Mouse (Mus musculus) hindbrain, embryonic 16.5 days (tissue): Measurements from ENCODE around the gene Gm43720. TPM values are rescaled to one million over a fixed set of nuclear protein-coding genes. Genes with fewer than 3 reads are reported as not detected.

Source experiments
- ATAC-seq: fragments of 200-750 bp; cut with Nextera tagmentation; 2 replicates; pipeline ENCODE4 v1.8.0; 2017; ENCODE audit warnings: moderate TSS enrichment, moderate library complexity
- H3K27ac ChIP-seq: fragments of 300-500 bp; sonication (generic); 2 replicates; pipeline ENCODE4 v1.5.1; 2014; ENCODE audit warnings: low read depth, mild to moderate bottlenecking, control low read depth, low read length, moderate library complexity
- H3K27me3 ChIP-seq: fragments of 300-500 bp; sonication (generic); replicated peaks from 2 replicates; pipeline ENCODE4 v1.6.1; 2014; ENCODE audit warnings: low read length; ENCODE audit not compliant: control insufficient read depth, insufficient read depth
- H3K36me3 ChIP-seq: fragments of 300-500 bp; sonication (generic); 2 replicates; pipeline ENCODE4 v1.6.1; 2014; ENCODE audit warnings: mild to moderate bottlenecking, low read length, moderate library complexity, mixed read lengths; ENCODE audit not compliant: control insufficient read depth, insufficient read depth
- H3K4me1 ChIP-seq: fragments of 300-500 bp; sonication (generic); 2 replicates; pipeline ENCODE4 v1.6.1; 2014; ENCODE audit warnings: low read depth, low read length; ENCODE audit not compliant: control insufficient read depth, insufficient read depth
- H3K4me2 ChIP-seq: fragments of 300-500 bp; sonication (generic); 2 replicates; pipeline ENCODE4 v1.6.1; 2014; ENCODE audit warnings: mild to moderate bottlenecking, low read length, control low read depth, moderate library complexity
- H3K4me3 ChIP-seq: fragments of 300-500 bp; sonication (generic); 2 replicates; pipeline ENCODE4 v1.5.1; 2014; ENCODE audit warnings: mild to moderate bottlenecking, low read length, control low read depth, moderate library complexity
- H3K9ac ChIP-seq: fragments of 300-500 bp; sonication (generic); 2 replicates; pipeline ENCODE4 v1.6.1; 2014; ENCODE audit warnings: low read depth, mild to moderate bottlenecking, control low read depth, low read length, moderate library complexity
- H3K9me3 ChIP-seq: fragments of 300-500 bp; sonication (generic); 2 replicates; pipeline ENCODE4 v1.6.1; 2014; ENCODE audit warnings: mild to moderate bottlenecking, low read length, moderate library complexity; ENCODE audit not compliant: control insufficient read depth
- WGBS: fragments of 180-500 bp; shearing (Covaris S2); extraction: QIAGEN DNeasy Blood & Tissue Kit; methylation state at CpG from one replicate; pipeline ENCODE4 v1.1.7; 2014; 5-methylcytosine and 5-hydroxymethylcytosine counted together
- polyA plus RNA-seq: library from polyadenylated mRNA; unstranded; fragments of >200 nt; fragmentation: Nextera tagmentation; extraction: Ambion mirVana; gene quantifications from 2 replicates; pipeline ENCODE4 v1.2.1, GENCODE M21; 2015

Gm43720 gene
- polyA plus RNA-seq, 1 experiment from 2014 or later: 0.04 TPM

GRCm38 (mm10) chr5:138280425-138280768 is 639 bp upstream of the Gm43720 start:
- H3K4me1 ChIP-seq: peaks cover 24% of the 10 kb centered on the region
- H3K9ac ChIP-seq: 0 out of 2 replicates have a peak overlapping the region, but pooled peaks have one; percentile 28
- peaks cover 2% of the 10 kb centered on the region; the same call in 1 of the 2 replicates for H3K9me3 ChIP-seq
- 22% methylated on average over 26 of the region's 26 CpGs for WGBS
- no peak for ATAC-seq
- no peaks in the 10 kb centered on the region for H3K27me3 ChIP-seq
- peak overlapping the region; percentile 52 for H3K4me3 ChIP-seq
- H3K27ac ChIP-seq: peak overlapping the region; percentile 40; the same call in 1 of the 2 replicates
- H3K36me3 ChIP-seq: peaks cover 3% of the 10 kb centered on the region; the same call in 1 of the 2 replicates
- peak overlapping the region; percentile 72 for H3K4me2 ChIP-seq

DNA sequence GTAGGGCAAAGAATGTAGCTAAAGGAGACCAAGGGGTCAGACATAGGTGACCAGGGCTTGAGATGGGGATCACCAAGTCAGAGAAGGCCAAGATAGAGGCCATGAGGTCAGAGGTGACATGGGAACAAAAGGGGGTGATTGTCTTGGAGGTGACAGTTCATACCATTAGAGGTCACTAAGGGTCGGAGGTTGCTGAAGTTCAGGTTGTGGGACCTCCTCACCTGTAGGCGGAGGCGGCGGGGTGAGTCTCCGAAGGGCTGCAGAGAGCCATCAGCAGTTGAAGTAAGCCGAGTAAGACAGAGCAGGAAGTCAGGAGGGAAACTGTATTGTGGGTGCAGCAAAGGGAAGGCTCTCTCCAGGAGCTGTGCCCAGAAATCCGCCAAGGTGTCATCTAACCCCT is 1.8 kb downstream of the Gm43720 start:
- Histone ChIP-seq H3K4me2 (peak overlapping the region; percentile 72), H3K27ac (no peak overlapping the region), H3K4me1 (peaks cover 35% of the 10 kb centered on the region), H3K4me3 (peak overlapping the region; percentile 52), H3K9ac (no peak overlapping the region), H3K27me3 (no peaks in the 10 kb centered on the region), H3K9me3 (peaks cover 2% of the 10 kb centered on the region; the same call in 1 of the 2 replicates), H3K36me3 (peaks cover 3% of the 10 kb centered on the region; the same call in 1 of the 2 replicates)
- WGBS: 83% methylated on average over 7 of the region's 7 CpGs
- no peak for ATAC-seq

- Histone ChIP-seq H3K36me3 (peaks cover 3% of the 10 kb centered on the region; the same call in 1 of the 2 replicates), H3K27ac (no peak overlapping the region), H3K9ac (peak overlapping the region; percentile 62), H3K4me1 (peaks cover 39% of the 10 kb centered on the region), H3K4me2 (peak overlapping the region; percentile 62), H3K9me3 (peaks cover 1% of the 10 kb centered on the region; the same call in 1 of the 2 replicates), H3K27me3 (no peaks in the 10 kb centered on the region), H3K4me3 (peak overlapping the region; percentile 27)
- no peak for ATAC-seq
- WGBS: 9% methylated on average over 41 of the region's 41 CpGs
Observed at GRCm38 (mm10) chr5:138275216-138276050, 4.3 kb downstream of the Gm43720 start.

DNA sequence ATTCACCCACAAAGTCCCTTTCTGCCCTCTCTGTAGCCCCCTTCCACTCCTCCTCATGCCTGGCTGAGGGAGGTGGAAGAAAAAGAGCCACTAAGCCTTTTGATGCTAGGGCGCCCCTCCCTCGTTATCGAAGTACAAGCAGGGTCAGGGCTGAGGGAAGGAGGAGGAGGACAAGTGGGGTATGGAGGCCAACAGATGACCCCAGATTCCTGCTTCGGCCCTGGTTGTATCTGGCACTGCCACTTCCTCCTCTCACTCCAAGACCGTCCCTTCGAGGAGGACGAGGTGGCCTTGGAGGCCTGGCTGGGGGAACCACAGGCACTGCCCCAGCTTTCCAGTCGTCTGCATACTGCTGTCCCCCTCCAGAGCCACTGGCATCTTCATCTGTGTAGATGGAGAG is 5.6 kb downstream of the Gm43720 start:
- Histone ChIP-seq H3K9ac (no peak overlapping the region), H3K4me1 (peaks cover 37% of the 10 kb centered on the region)
- no peak for ATAC-seq

DNA sequence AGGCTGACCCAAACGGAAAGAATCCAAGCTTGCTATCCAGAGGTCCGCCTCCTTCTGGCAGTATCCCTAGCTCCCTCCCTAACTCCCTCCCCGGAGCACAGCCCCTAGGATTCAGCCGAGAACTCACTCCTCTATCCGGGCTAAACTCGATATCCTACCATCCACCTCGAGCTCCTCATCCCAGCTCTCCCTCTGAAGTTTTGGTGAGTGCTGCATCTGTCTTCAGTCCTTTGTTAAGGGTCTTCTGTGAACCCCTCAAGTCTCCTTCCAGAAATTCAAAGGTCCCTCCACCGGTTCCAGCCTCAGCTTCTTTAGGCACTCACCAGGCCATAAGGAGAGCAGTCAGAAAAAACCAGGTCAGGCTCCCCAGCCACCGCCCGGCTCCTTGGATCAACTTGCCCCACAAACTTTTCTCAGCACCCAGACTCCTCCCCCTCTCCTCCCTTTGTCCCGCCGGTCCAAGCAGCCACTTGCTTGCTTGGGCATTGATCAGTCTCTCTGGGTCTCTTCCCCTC is 7.3 kb downstream of the Gm43720 start, which contains the start of gene Gal3st4:
TSS of gene Gal3st4 (minus strand) at position 432 of the 515 bp plus-strand sequence.
- Histone ChIP-seq H3K9ac (peak within 1 kb of the TSS; percentile 32; the same call in 1 of the 2 replicates), H3K27ac (no peak within 1 kb of the TSS), H3K4me2 (peak within 1 kb of the TSS; percentile 39), H3K4me3 (peak within 1 kb of the TSS; percentile 6; the same call in 1 of the 2 replicates), H3K4me1 (peaks cover 24% of the 10 kb centered on the region), H3K9me3 (no peaks in the 10 kb centered on the region), H3K36me3 (peaks cover 3% of the 10 kb centered on the region; the same call in 1 of the 2 replicates), H3K27me3 (no peaks in the 10 kb centered on the region)
- no peak for ATAC-seq
- WGBS: 2% methylated on average over 12 of the region's 12 CpGs

More for the DNA sequence above, 5.6 kb downstream of the Gm43720 start:
- Histone ChIP-seq H3K4me3 (no peak overlapping the region), H3K9me3 (no peaks in the 10 kb centered on the region), H3K4me2 (no peak overlapping the region), H3K27me3 (no peaks in the 10 kb centered on the region), H3K27ac (no peak overlapping the region), H3K36me3 (peaks cover 3% of the 10 kb centered on the region; the same call in 1 of the 2 replicates)
- WGBS: 52% methylated on average over 8 of the region's 8 CpGs

- Histone ChIP-seq H3K9ac (no peak overlapping the region), H3K4me2 (no peak overlapping the region), H3K27ac (no peak overlapping the region), H3K4me1 (peaks cover 24% of the 10 kb centered on the region), H3K27me3 (no peaks in the 10 kb centered on the region), H3K9me3 (no peaks in the 10 kb centered on the region), H3K4me3 (no peak overlapping the region), H3K36me3 (peaks cover 4% of the 10 kb centered on the region)
- no peak for ATAC-seq
- 56% methylated on average over 3 of the region's 3 CpGs for WGBS
Observed at GRCm38 (mm10) chr5:138271232-138271631, 8.5 kb downstream of the Gm43720 start.

DNA sequence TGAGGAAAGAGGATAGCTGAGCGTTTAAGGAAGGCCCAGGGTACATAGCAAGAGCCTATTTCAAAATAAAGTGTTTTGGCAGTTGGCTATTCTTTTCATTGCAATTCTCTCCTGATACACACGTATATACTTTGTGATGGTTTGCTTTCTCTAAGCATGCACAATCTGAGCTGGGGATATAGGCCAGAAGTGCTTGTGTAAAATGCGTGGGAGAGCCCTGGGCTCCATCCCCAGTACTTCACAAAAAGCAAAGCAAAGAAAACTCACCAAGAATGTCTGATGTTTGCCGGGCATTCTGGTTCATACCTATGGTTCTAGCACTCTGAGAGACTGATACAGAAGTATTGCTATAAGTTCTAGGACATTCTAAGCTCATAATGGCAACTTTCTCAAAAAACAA is 10.8 kb downstream of the Gm43720 start:
- ATAC-seq: no peak
- H3K9me3 ChIP-seq: no peaks in the 10 kb centered on the region
- H3K27ac ChIP-seq: no peak overlapping the region
- no peaks in the 10 kb centered on the region for H3K27me3 ChIP-seq
- H3K9ac ChIP-seq: no peak overlapping the region
- H3K36me3 ChIP-seq: peaks cover 10% of the 10 kb centered on the region
- 78% methylated on average over 4 of the region's 4 CpGs for WGBS
- peaks cover 16% of the 10 kb centered on the region for H3K4me1 ChIP-seq
- no peak overlapping the region for H3K4me2 ChIP-seq
- H3K4me3 ChIP-seq: no peak overlapping the region

- Histone ChIP-seq H3K4me1 (peaks cover 18% of the 10 kb centered on the region), H3K36me3 (peaks cover 10% of the 10 kb centered on the region), H3K9ac (no peak overlapping the region), H3K4me2 (no peak overlapping the region), H3K4me3 (no peak overlapping the region), H3K27ac (no peak overlapping the region), H3K27me3 (no peaks in the 10 kb centered on the region), H3K9me3 (no peaks in the 10 kb centered on the region)
- ATAC-seq: no peak
- WGBS: 90% methylated on average over 3 of the region's 3 CpGs
Observed at GRCm38 (mm10) chr5:138267114-138267513, 12.6 kb downstream of the Gm43720 start.

GRCm38 (mm10) chr5:138265712-138266111 is 14.0 kb downstream of the Gm43720 start:
- peaks cover 13% of the 10 kb centered on the region for H3K36me3 ChIP-seq
- no peak overlapping the region for H3K27ac ChIP-seq
- no peak overlapping the region for H3K9ac ChIP-seq
- 94% methylated on average over 4 of the region's 4 CpGs for WGBS
- no peaks in the 10 kb centered on the region for H3K27me3 ChIP-seq
- H3K4me1 ChIP-seq: peaks cover 18% of the 10 kb centered on the region
- H3K4me2 ChIP-seq: no peak overlapping the region
- H3K9me3 ChIP-seq: no peaks in the 10 kb centered on the region
- no peak for ATAC-seq
- H3K4me3 ChIP-seq: no peak overlapping the region
